ENCODE assay signal across 9 mouse cellular contexts in the genomic region with DNA sequence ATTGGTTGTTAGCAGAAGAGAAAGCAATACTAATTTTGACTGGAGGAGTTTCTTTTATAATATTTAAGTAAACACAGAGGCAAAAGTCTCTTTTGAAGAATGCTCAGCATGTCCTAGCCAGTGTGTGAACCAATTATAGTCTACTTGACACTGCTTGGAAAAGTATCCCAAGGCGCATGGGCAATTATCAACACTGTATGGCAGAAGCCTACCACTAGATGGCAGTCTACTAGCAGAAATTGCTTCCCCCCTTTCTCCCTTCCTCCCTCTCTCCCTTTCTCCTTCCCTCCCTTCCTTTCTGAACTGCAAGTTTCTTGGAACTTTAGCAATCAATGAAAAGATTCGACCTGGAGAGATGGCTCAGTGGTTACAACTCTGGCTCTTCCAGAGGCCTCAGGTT. TPM values are rescaled to one million over a fixed set of nuclear protein-coding genes. Genes with fewer than 3 reads are reported as not detected.
DNase-seq lines count a peak whose midpoint lies in the region; ATAC-seq lines count a peak whose summit lies in the region.
"Had no signal": no experiment of that assay in that cellular context is flagged by ENCODE, and none has a peak within 500 bp of the region (broad histone marks: within the 10 kb centered on the region; RNA-seq: fewer than 3 reads in every experiment).

No protein-coding gene starts in this region.

- no peaks in the 10 kb centered on the region for H3K27me3 ChIP-seq in splenic B cell, adult 2 months (ENCODE audit: control insufficient read depth, insufficient read depth, low read length, poor library complexity, severe bottlenecking)

- ATAC-seq in common myeloid progenitor, adult 5-6 weeks (replicated peaks; ENCODE audit: low read depth, poor library complexity, severe bottlenecking), result peak; percentile 76

- no peaks in the 10 kb centered on the region for H3K36me3 ChIP-seq in splenic B cell, adult 2 months (ENCODE audit: control insufficient read depth, insufficient read depth, low read length, poor library complexity, severe bottlenecking)

- intact Hi-C loops in heart, postnatal 10 days (cut with DNase I), result loop anchor here (1.0 to 10.0 kb wide), 3 partner anchors 189 to 628 kb away; no protein-coding TSS in a partner anchor

- peak; percentile 36 for DNase-seq in adrenal gland, adult 2 months
- no peak for DNase-seq in adrenal gland, postnatal 25 days
- peak; percentile 20 for DNase-seq in MN1 (ENCODE audit: low spot score)
- peak; percentile 66 to 74 for DNase-seq in heart, postnatal 10 days
- peak; percentile 49 to 62 for DNase-seq in kidney, postnatal 36 days
- DNase-seq in lung, postnatal 36 days, result peak; percentile 72
- peak; percentile 57 for DNase-seq in splenic B cell, adult 2 months (ENCODE audit: low read depth, low spot score)

RNA-seq across cellular contexts. Expression of a gene that starts 7.1 kb away (rescaled TPM):
- 1 to 10 TPM; 2.9 to 8.3 TPM for total RNA-seq in adrenal gland, adult 2 months (2021)
- polyA plus RNA-seq in adrenal gland, adult 2 months (2012; rRNA removed), result 0.15 and 0.16 TPM in 2 replicates
- total RNA-seq in adrenal gland, postnatal 25 days (2021), result 11.3 and 12.7 TPM in 2 replicates
- total RNA-seq in common myeloid progenitor, adult 5-6 weeks (2017), result 12.2 and 17.9 TPM in 2 replicates
- 1 to 10 TPM; 2.4 to 2.6 TPM for total RNA-seq in heart, postnatal 10 days (2021)
- total RNA-seq: neutrophil, adult 5-6 weeks had no signal
